Mouse (Mus musculus) thymus, postnatal 0 days (tissue): ENCODE measurements around the gene Scyl2. TPM values are rescaled to one million over a fixed set of nuclear protein-coding genes. Genes with fewer than 3 reads are reported as not detected.
A peak's percentile ranks its signal among the peaks of the same experiment; 100 is the strongest.
"Not testable (repeated sequence)": the region's sequence is repeated elsewhere in the genome, so short reads cannot be mapped to it uniquely, and the experiment has no call there.

Source experiments
- DNase-seq: peaks from one replicate; pipeline ENCODE4 v3.0.0-alpha.2; 2015; ENCODE audit warnings: low spot score
- polyA plus RNA-seq: library from polyadenylated mRNA; unstranded; fragments of >200 nt; fragmentation: Nextera tagmentation; extraction: Ambion mirVana; gene quantifications from 2 replicates; pipeline ENCODE4 v1.2.1, GENCODE M21; 2015

The Scyl2 gene
- polyA plus RNA-seq, 1 experiment from 2014 or later: 9.9 TPM

DNA sequence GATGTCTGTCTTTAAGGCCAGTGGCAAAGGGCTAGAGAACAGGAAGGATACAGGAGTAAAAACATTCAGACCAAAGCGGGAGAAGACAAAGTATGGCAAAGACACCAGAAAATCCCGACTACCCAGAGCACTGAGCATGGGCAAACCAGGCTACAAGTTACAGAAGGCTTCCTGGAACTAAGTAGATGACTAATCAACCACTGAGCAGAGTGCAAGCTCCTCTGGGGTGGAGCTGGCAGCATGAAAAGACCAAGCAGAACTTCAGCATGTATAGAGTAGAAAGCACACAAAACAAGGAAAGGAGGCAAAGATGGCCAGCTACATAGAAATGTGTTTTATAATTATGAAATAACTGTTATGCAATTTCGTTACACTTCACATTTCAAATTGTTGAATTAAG lies 5.6 kb downstream of the Scyl2 start:
- no peak for DNase-seq

DNA sequence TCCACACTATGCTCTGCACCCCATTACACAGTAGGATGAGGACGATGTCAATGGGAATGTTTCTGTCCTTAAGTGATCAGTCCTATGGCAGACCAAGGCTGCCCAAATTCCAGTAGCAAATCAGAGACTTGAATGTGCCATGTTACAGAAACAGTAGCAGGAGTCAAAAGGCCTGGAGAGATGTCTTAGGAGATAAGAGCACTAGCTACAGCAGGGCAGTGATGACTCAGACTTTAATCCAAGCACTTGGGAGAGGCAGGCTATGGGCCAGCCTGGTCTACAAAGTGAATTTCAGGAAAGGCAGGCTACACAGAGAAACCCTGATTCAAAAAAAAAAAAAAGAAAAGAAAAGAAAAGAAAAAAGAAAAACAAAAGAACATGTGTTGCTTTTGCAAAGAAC lies 6.6 kb downstream of the Scyl2 start:
- no peak for DNase-seq

DNA sequence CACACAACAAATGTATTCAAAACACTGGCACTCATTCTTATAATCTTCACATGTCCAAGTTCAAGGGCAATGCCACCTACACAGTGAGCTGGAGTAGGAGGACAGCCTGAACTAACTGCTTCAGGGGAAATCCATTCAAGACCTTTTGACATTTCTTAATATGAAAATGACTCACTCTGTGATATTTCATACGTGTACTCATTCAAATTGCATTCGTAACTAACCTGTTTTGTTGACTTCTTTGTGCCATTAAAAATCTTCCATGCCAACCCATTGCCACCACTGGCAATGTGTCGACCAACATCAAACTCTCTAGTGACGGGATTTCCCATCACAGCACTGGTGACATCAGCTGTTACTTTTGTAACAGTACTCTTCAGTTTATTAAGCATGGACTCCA lies 8.0 kb downstream of the Scyl2 start:
- no peak for DNase-seq

DNA sequence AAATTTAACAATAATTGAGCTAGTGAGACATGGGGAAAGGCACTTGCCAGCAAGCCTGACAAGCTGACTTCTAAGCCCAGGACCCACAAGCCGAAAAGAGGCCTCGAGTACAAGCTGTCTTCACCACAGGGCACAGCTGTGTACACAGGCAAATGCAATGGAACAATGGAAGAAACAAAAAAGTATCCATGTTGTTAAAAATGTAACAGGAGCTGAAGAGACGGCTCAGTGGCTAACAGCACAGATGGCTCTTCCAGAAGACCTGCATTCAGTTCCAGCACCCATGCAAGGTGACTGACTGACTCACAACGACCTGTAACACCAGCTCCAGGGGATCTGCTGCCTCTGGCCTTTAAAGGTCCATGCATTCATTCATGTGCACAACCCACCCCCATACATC lies 9.5 kb downstream of the Scyl2 start:
- DNase-seq: no peak

DNA sequence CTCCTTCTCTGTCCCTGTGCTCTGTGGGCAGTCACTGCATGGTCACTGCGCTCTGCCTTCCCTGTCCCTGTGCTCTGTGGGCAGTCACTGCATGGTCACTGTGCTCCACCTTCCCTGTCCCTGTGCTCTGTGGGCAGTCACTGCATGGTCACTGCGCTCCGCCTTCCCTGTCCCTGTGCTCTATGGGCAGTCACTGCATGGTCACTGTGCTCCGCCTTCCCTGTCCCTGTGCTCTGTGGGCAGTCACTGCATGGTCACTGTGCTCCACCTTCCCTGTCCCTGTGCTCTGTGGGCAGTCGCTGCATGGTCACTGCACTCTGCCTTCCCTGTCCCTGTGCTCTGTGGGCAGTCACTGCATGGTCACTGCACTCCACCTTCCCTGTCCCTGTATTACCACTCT lies 15.7 kb downstream of the Scyl2 start:
- not testable (repeated sequence) for DNase-seq

DNA sequence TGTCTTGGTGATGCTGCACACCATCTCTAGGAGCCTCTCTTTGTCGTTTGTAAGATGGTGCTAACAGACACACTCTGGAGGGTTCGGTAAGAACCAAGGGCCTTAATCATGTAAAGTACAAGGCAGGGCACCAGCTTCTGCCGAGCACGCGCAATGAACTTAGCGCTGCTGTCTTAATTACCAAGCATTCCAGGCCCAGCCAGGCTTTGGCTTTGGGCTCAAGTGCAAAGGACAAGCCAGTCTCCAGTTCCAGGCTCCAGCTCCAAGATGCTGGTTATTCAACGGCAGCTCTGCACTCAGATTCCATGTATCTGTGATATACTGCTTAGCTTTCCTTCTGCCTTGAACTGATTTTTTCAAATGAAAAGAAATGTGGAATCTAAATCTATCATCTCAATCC lies 18.5 kb downstream of the Scyl2 start:
- DNase-seq: no peak

DNA sequence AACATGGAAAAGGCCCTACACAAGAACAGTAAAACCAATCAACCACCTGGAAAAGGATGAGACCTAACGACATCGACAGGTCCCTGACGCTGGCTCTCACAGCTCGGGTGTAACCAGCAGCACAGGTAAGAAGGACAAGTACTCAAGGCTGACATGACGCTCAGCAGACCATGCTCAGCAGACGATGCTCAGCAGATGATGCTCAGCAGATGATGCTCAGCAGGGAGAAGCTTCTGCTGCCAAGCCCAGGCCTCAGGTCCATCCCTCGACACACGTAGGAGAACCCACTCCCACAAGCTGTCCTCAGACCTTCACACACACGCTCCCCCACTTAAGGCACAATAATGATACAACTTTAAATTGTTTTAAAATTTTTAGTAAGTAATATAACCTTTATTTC lies 20.4 kb downstream of the Scyl2 start:
- DNase-seq: no peak

DNA sequence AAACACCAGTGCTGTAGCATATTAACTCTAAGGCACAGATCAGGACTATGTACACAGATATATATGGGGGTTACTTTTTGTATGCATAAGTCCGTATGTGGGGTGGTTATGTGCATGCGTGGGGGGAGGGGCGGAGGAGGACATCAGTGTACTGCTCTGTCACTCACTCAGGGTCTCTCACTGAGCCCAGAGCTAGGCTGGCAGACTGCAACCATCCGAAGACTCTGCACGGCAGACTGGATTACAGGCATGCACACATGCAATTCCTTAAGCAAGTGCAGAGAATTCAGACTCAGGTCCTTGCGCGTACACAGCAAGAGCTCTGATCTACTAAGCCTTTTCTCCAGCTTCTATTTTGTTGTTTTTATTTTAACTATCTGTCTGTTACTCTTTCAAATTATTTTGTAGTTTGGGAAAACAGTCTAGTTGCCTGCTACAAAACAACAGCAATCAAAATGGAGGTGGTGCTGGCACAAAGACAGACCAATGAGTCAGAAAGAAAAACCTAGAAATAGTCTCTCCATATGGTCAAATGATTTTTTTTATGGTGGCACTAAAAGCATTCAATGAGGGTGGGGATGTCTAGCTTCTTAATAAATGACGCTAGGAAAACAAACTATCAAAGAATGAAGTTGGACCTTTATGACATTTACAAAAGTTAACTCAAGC lies 21.0 kb downstream of the Scyl2 start:
- DNase-seq: no peak

DNA sequence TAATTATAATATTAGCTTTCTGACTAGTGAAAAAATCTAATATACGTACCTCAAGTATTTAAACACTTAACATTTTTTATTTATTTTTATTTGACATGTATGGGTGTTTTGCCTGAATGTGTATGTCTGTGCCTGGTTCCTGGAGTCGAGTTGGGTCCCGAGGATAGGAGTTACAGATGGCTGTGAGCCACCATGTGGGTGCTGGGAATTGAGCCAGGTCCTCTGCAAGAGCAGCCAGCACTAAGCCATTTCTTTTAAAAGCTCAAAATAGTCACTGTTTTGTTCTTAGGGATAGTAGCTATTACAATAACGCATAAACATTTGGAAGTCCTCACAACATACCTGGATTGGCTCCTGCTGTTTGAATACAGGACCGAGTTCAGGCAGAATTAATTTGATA lies 29.7 kb downstream of the Scyl2 start:
- no peak for DNase-seq

DNA sequence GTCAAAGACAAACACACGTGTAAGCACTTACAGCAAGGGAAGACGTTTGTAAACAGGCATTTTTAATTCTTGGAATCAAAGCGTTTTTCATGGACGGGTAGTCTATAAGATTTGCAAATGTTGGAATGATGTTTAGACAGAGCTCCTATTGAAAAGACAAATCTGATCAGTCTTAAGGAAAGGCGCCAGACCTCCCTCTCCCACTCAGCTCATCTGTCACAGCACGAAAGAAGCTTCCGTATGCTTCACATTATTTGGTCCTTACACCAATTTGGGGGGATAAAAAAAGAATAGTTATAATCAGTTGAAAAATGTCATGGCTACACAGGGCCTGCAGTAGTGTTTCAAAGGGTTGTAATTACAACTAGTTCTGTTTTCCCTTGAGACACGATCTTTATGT lies 33.2 kb downstream of the Scyl2 start:
- DNase-seq: no peak

DNA sequence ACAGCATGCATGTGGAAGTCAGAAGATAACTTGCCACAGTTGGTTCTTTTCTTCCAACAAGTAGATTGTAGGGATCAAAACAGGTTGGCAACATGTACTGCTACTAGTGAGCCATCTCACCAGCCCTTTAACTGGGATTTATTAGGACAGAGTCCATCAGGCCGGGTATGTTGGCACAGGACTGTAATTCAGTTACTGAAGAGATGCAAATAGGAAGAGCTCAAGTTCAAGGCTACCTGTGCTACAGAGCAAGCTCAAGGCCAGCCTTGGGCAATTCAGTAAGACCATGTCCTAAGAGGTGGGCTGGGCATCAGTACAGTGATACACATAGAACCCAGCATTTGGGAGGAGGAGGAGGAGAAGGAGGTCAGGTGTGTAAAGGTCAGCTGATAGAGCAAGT lies 34.4 kb downstream of the Scyl2 start:
- DNase-seq: no peak

DNA sequence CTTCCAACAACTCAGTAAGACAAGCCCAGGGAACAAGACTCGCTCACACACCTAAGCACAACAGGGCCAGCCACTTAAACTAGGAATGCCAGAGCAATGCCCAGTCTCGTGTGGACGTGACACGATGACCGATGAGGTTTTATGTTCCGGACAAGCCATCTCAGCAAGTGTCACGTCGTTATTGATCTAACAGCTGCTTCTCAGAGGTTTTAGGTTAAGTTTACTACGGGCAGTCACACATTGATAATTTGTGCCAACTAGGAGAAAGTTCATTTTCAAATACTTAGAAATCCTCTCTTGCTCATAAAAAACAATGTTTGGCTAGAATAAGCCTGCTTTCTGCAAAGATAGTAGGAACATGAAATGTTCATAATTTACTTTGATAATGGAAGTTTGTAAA lies 39.2 kb downstream of the Scyl2 start:
- no peak for DNase-seq

DNA sequence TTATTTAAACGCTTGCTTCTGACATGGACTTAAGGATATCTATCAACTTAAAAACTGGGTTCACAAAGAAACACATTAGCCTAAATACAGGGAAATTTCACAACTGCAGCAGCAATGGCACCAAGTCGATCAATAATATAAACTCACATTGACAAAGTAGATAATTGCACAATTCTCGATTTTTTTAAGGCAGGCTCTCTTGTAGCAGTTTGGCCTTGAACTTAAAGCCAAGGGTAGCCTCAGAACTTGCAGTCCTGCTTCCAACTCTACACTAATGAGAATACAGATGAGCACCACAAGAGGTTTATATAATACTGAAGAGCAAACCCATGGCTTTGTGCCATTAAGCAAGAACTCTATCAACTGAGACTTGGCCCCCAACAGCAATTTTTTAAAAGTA lies 49.1 kb downstream of the Scyl2 start:
- no peak for DNase-seq

DNA sequence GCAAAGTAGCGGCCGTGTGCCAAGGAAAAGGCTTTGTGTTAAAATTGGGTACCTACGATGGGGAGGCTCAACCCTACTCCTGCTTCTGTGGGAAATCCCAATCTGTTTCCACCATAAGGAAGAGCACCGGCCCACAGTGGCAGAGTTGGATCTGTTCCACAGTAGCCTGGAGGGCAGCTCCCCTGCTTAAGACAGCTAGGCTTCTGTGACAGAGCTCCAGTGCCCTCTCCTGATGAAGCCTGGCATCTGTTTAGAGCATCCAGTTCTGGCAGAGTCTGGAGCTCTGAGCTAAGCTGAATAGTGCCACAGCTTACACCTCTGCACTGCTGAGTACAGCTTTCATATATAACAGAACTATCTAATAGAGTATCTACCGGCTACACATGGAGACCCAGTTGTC lies 51.1 kb downstream of the Scyl2 start:
- peak; percentile 20 for DNase-seq

DNA sequence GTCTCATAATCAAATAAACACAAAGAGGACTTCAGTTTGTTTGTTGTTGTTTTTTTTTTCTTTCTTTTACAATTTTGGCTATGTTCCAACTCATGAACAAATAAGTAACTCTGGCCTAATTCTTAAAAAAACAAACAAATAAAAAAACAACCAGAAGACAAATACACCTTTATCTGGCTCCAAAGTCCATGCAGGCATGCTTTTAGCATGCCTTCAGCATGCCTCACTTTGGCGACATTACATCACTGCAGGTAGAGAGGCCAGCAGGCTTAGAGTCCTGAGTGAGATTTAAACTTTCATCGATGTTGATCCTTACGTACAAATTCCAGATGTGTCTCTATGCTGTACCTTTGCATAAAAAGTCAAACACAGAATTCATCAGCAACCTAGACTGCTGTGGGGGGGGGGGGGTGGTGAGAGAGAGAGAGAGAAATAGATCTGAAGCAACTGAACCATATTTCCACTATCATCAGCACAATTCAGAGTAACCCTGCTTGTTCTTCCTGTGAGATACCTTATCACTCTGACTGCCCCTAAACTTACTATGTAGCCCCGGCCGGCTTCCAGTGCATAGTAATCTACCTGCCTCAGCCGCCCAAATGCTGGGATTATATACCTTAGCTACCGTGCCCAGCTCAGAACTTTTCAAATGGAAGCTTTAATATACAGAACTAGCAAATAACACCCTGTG lies 52.2 kb downstream of the Scyl2 start:
- no peak for DNase-seq

DNA sequence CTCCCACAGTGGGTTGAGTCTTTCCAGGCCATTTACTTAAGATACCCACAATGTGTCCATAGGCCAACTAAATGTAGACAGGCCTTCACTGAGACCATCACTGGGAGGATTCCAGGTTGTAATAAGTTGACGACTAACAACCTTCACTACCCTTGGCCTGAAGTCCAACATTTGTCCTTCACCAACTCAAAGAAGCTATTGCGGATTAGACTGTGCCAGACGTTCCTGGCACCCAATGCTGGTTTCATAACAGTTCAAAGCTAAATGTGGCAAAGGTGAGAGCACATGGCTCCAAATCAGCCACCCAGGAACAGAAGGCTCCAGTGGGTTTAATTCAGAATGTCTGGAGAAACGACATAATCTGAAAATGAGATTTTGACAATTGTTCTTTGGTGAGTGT lies 53.0 kb downstream of the Scyl2 start:
- DNase-seq: no peak

DNA sequence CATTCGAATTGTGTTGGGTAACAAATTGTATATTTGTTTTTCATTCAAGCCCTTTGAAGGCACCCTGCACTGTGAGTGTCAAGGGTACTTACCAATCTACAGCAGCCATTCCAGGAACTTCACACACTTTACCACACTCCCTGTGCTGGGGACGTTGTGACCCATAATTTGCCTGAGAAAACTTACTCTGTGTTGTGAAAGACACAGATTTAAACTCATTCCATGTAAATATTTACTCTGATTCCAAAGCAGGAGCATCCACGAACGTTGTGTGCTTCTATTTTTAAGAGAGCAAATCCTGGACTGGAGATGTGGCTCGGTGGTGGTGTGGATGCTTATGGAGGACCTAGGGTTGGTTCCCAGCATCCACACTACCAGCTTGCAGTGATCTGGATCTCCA lies 54.3 kb downstream of the Scyl2 start:
- no peak for DNase-seq

DNA sequence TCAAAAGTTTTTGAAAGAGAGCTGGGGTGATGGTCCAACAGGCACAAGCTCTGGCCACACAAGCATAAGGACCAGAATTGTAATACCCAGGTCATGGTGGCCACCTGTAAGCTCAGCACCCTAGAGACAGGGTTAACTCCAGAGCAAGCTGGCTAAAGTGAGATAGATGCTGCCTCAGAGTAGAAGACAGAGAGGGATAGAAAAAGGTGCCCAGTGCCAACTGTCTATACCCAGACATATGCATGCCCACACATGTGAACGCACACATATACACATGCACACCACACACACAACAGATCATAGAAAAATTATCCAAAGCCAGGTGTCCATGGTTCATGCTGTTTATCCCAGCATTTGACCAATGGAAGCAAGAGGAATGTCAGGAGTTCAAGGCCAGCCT lies 55.5 kb downstream of the Scyl2 start:
- no peak for DNase-seq

DNA sequence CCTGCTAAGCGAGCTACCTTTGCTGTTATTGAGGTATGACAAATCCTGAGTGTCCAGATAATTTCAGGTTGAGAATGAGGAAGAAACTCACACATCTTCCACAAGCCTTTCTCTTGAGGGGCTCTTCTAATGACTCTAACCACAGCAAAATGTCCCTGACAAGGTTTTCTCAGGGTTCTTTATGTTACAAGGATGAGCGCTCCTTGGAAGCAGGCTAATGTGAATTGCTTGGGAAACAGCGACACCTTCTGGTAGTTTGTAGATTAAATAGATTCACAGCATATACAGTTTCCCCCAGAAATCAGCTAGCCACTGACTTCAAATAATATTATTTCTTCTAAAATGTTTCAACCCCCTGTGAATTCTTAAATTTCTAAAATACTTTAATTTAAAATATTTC lies 56.0 kb downstream of the Scyl2 start:
- peak; percentile 77 for DNase-seq

DNA sequence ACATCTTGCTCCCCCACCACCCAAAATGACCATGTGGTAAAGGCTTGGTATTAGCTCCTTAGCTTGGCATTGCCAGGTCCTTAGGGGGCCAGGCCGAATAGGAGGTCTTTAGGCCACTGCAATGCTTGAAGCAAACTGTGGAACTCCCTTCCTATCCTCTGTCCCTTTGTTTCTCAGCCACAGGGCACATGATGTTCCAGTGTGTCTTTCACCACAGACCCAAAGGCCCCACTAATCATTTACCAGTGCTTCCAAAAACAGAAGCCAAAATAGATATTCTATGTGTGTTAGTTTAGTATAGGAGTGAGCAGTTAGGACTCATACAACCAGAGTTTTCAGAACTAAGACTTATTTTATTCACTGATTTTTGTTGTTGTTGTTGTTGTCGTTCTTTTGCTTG lies 59.4 kb downstream of the Scyl2 start:
- DNase-seq: no peak

DNA sequence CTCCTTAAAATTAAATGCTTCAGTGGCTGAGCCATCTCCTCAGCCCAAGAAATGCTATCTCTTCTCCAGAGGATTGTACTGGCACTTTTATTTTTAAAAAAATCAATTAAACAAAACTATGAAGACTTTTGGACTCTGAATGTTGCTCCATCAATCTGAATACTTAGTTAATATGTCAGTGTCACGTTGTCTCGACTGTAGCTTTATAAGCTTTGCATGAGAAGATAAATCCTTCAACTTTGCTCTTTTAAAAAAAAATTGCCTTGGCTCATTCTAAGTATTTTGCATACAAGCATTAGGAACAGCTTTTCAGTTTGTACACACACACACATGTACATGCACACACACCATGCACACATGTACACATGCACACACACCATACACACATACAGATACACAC lies 61.9 kb downstream of the Scyl2 start:
- DNase-seq: no peak

DNA sequence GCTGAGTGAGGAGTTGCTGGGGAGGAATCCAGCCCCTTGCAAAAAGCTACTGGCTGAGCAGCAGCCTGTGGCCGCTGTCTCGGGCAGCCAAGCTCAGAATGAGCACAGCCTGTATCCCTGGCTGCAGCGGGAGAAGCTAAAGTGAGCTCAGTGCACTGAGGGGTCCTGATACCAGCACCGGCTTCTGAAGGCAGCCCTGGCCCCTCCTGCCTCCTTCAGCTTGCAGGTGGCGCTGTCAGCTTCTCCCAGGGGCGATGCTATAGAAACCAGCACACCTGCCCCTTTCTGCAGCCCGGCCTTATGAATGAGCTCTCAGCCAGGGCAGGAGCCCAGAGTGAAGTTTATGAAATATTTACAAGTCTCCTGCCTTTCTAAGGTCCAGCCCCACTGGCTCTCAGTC lies 65.0 kb downstream of the Scyl2 start, which contains the start of gene Slc17a8:
Slc17a8 (minus strand) TSS at position 125 of the 400 bp plus-strand sequence.
- peak; percentile 55 for DNase-seq

DNA sequence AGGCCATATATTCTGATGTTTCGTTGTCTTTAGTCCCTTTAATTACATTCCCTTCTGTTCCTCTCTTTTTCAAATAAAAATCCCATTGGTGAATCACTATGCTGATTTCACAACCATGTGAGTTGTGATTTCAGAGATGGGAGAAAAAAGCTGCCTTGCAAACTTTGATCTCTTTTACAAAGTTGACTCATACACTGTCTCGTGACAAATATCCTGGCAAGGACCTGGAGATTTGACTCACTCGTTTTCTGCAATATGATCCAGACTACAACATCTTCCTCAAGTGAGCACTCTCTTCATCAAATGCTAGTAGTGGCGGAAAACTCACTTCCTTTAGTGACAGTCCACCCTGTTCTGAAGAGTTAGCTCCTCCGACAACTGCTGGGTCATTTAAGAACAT lies 86.8 kb downstream of the Scyl2 start:
- no peak for DNase-seq
